In genomic region chr3:26228827-26229226, GRCm38 (mm10) we compare ENCODE assay signal across 12 mouse cellular contexts.
A peak's percentile ranks its signal among the peaks of the same experiment; 100 is the strongest.
DNase-seq lines count a peak whose midpoint lies in the region; ATAC-seq lines count a peak whose summit lies in the region.
"Had no signal": no experiment of that assay in that cellular context is flagged by ENCODE, and none has a peak within 500 bp of the region (broad histone marks: within the 10 kb centered on the region; RNA-seq: fewer than 3 reads in every experiment).

No protein-coding gene starts in this region.

- no peaks in the 10 kb centered on the region for H3K27me3 ChIP-seq in midbrain, embryonic 13.5 days
- H3K27me3 ChIP-seq in midbrain, embryonic 10.5 days (ENCODE audit: low read depth, poor library complexity, severe bottlenecking) = no peaks in the 10 kb centered on the region
- H3K27me3 ChIP-seq: embryonic facial prominence, embryonic 13.5 days had no signal

- ATAC-seq in midbrain, embryonic 13.5 days = 0 out of 2 replicates have a peak, but pooled peaks have one; percentile 20
- ATAC-seq: activated CD4-positive, CD25-positive, alpha-beta regulatory T cell, adult 4 months had no signal

- H3K4me2 ChIP-seq in midbrain, embryonic 13.5 days (replicated peaks) = no peak overlapping the region
- H3K4me2 ChIP-seq: embryonic facial prominence, embryonic 13.5 days had no signal

- no peaks in the 10 kb centered on the region for H3K4me1 ChIP-seq in midbrain, embryonic 13.5 days (replicated peaks)
- H3K4me1 ChIP-seq in midbrain, embryonic 10.5 days = no peaks in the 10 kb centered on the region
- H3K4me1 ChIP-seq: embryonic facial prominence, embryonic 13.5 days had no signal

- H3K9me3 ChIP-seq in midbrain, embryonic 13.5 days = no peaks in the 10 kb centered on the region
- no peaks in the 10 kb centered on the region for H3K9me3 ChIP-seq in midbrain, embryonic 10.5 days (replicated peaks)
- H3K9me3 ChIP-seq: embryonic facial prominence, embryonic 13.5 days had no signal

- no peak overlapping the region for H3K9ac ChIP-seq in midbrain, embryonic 13.5 days (replicated peaks)
- H3K9ac ChIP-seq: embryonic facial prominence, embryonic 13.5 days had no signal

- no peaks in the 10 kb centered on the region for H3K36me3 ChIP-seq in midbrain, embryonic 13.5 days
- no peaks in the 10 kb centered on the region for H3K36me3 ChIP-seq in midbrain, embryonic 10.5 days
- H3K36me3 ChIP-seq: embryonic facial prominence, embryonic 13.5 days had no signal

- DNase-seq in kidney, adult 9 months = peak; percentile 3
- DNase-seq in kidney, adult 11 months = no peak
- no peak for DNase-seq in midbrain, embryonic 10.5 days (ENCODE audit: low spot score)
- DNase-seq in adrenal gland, adult 2 months = peak; percentile 70
- DNase-seq in kidney, postnatal 36 days = peak; percentile 14 to 45
- no peak for DNase-seq in urinary bladder, postnatal 10 days (ENCODE audit: low spot score)
- DNase-seq in thymus, postnatal 10 days (ENCODE audit: low spot score in 2 of 2) = no peak
- DNase-seq: cerebellum, adult 8-10 months; right cerebral cortex, postnatal 25 days had no signal

- WGBS in midbrain, embryonic 13.5 days = 73% methylated on average over 6 of the region's 6 CpGs
- 88% methylated on average over 6 of the region's 6 CpGs for WGBS in midbrain, embryonic 10.5 days

- no peak overlapping the region for H3K27ac ChIP-seq in midbrain, embryonic 13.5 days
- H3K27ac ChIP-seq in midbrain, embryonic 10.5 days (replicated peaks) = no peak overlapping the region
- H3K27ac ChIP-seq: embryonic facial prominence, embryonic 13.5 days had no signal

- H3K4me3 ChIP-seq in midbrain, embryonic 13.5 days (replicated peaks) = no peak overlapping the region
- no peak overlapping the region for H3K4me3 ChIP-seq in midbrain, embryonic 10.5 days
- H3K4me3 ChIP-seq: embryonic facial prominence, embryonic 13.5 days had no signal

Comparison
In these comparisons a context has a peak if more than half of its experiments do, and no peak if none do; other contexts are left out.
1. DNase-seq: peak in kidney, adult 9 months (single experiment), adrenal gland, adult 2 months (single experiment) and kidney, postnatal 36 days (2 of 2); none in kidney, adult 11 months (single experiment), midbrain, embryonic 10.5 days (single experiment), urinary bladder, postnatal 10 days (single experiment) and thymus, postnatal 10 days (0 of 2).